Mouse (Mus musculus): ENCODE data around the gene Zscan4-ps2. TPM values are rescaled to one million over a fixed set of nuclear protein-coding genes. Genes with fewer than 3 reads are reported as not detected.

The Zscan4-ps2 gene
- not detected in 2 replicates for polyA plus RNA-seq (2012; rRNA removed)

GRCm38 (mm10) chr7:11514010-11514409 lies at the start of gene Zscan4-ps2:
Gene Zscan4-ps2 (plus strand): TSS chr7:11514310.

Other genes starting within 250 kb of the Zscan4-ps2 start
- gene Zscan4e, start 203.6 kb upstream of the Zscan4-ps2 start, polyA plus RNA-seq (2012; rRNA removed), result not detected in 2 replicates
- not detected in 2 replicates for gene Zscan4f, start 116.4 kb upstream of the Zscan4-ps2 start, polyA plus RNA-seq (2012; rRNA removed)
- not detected in 2 replicates for gene Zscan4-ps3, start 95.0 kb downstream of the Zscan4-ps2 start, polyA plus RNA-seq (2012; rRNA removed)
- not detected in 2 replicates for gene Vmn1r72, start 165.8 kb downstream of the Zscan4-ps2 start, polyA plus RNA-seq (2012; rRNA removed)
- gene Vmn1r73, start 216.0 kb downstream of the Zscan4-ps2 start, polyA plus RNA-seq (2012; rRNA removed), result not detected in 2 replicates